Mouse (Mus musculus): ENCODE measurements around the gene Fam189a2. TPM values are rescaled to one million over a fixed set of nuclear protein-coding genes. Genes with fewer than 3 reads are reported as not detected.

The Fam189a2 gene
- total RNA-seq, 2 experiments from 2014 or later: 7.9 to 8.6 TPM

GRCm38 (mm10) chr19:23925541-23925940 is 105.3 kb downstream of the Fam189a2 start:
- no peak for TF ChIP-seq CTCF (conservative IDR thresholded peaks at IDR 0.05)
- DNase-seq (ENCODE audit: low spot score in 2 of 2): no peak
- Histone ChIP-seq H3K4me3 (no peak overlapping the region), H3K27ac (no peak overlapping the region)

- no peak for TF ChIP-seq CTCF (conservative IDR thresholded peaks at IDR 0.05)
- DNase-seq (ENCODE audit: low spot score in 2 of 2): no peak
- Histone ChIP-seq H3K4me3 (no peak overlapping the region), H3K27ac (no peak overlapping the region)
Measured at GRCm38 (mm10) chr19:23924791-23925190, 106.0 kb downstream of the Fam189a2 start.

GRCm38 (mm10) chr19:23924057-23924456 is 106.8 kb downstream of the Fam189a2 start:
- no peak for DNase-seq (ENCODE audit: low spot score in 2 of 2)
- no peak overlapping the region for H3K4me3 ChIP-seq
- no peak for TF ChIP-seq CTCF (conservative IDR thresholded peaks at IDR 0.05)
- H3K27ac ChIP-seq: no peak overlapping the region

Other genes with a start within 250 kb of the Fam189a2 start
- 10 to 100 TPM; 17.6 to 20.3 TPM for gene Tjp2, start 194.0 kb upstream of the Fam189a2 start, total RNA-seq (2021)
- 1 to 10 TPM; 7.4 to 8.8 TPM for gene Fxn, start 249.6 kb upstream of the Fam189a2 start, total RNA-seq (2021)